Mouse (Mus musculus) megakaryocyte, embryonic 14.5 days (primary cell): ENCODE data around the gene Pwwp2b.

Source experiments
- FLI1 ChIP-seq: IDR thresholded peaks from 2 replicates; pipeline ENCODE4 v1.6.1; 2012; ENCODE audit warnings: low read length, inconsistent platforms, mixed read lengths
- GATA1 ChIP-seq: IDR thresholded peaks from 3 replicates; pipeline ENCODE4 v1.6.1; 2012; ENCODE audit warnings: mixed read lengths, low read length, inconsistent platforms, borderline replicate concordance

DNA sequence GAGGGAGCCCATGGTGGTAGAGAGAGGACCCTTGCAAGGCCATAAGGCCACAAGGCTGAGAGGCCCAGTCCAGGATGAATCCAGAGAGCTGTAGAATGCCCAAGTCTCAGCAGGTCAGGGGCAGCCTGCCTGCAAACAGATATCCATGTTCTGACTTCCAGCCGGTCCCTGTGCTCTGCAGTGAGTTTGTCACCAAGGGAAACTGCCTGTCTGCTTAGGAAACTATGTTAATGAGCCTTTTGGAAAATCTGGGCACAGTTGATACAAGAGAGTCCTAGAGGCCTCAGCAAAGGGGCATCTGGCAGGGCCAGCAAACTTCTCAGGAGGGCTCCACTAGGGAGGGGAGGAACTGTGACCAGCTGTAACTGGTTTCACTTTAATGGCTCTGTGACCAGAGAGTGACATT is 70.7 kb downstream of the Pwwp2b start:
- TF ChIP-seq FLI1 = no peak
- TF ChIP-seq GATA1 = no peak
